Mouse (Mus musculus): Measurements from ENCODE around the gene St3gal4. TPM values are rescaled to one million over a fixed set of nuclear protein-coding genes. Genes with fewer than 3 reads are reported as not detected.

Gene St3gal4
- polyA plus RNA-seq, 1 experiment from 2014 or later, result 22.3 TPM

Other genes starting within 250 kb of the St3gal4 start
- 54.6 and 63.0 TPM in 2 replicates for gene Dcps, start 56.8 kb upstream of the St3gal4 start, polyA plus RNA-seq (2015; fragmentation: Nextera tagmentation; extraction: Ambion mirVana)
- gene Srpr, start 80.9 kb upstream of the St3gal4 start, polyA plus RNA-seq (2015; fragmentation: Nextera tagmentation; extraction: Ambion mirVana), result 89.5 and 96.8 TPM in 2 replicates
- 7.6 and 9.8 TPM in 2 replicates for gene Tirap, start 81.0 kb upstream of the St3gal4 start, polyA plus RNA-seq (2015; fragmentation: Nextera tagmentation; extraction: Ambion mirVana)
- gene Foxred1, start 91.8 kb upstream of the St3gal4 start, polyA plus RNA-seq (2015; fragmentation: Nextera tagmentation; extraction: Ambion mirVana), result 65.8 and 67.0 TPM in 2 replicates
- gene Fam118b, start 148.5 kb upstream of the St3gal4 start, polyA plus RNA-seq (2015; fragmentation: Nextera tagmentation; extraction: Ambion mirVana), result 23.2 and 26.3 TPM in 2 replicates
- 20.2 and 23.4 TPM in 2 replicates for gene Rpusd4, start 148.6 kb upstream of the St3gal4 start, polyA plus RNA-seq (2015; fragmentation: Nextera tagmentation; extraction: Ambion mirVana)